Mouse (Mus musculus): Measurements from ENCODE around the gene Adcy2. TPM values are rescaled to one million over a fixed set of nuclear protein-coding genes. Genes with fewer than 3 reads are reported as not detected.

The Adcy2 gene
- total RNA-seq, 2 experiments from 2014 or later: 1.0 to 1.3 TPM

- no peak for DNase-seq
These were observed 391.5 kb downstream of the Adcy2 start for GRCm38 (mm10) chr13:68607652-68608405.

- DNase-seq: peak; percentile 13
These were observed 393.6 kb downstream of the Adcy2 start for GRCm38 (mm10) chr13:68605689-68606126.

- DNase-seq: no peak
These were observed 396.3 kb downstream of the Adcy2 start for GRCm38 (mm10) chr13:68603085-68603484.

GRCm38 (mm10) chr13:68601184-68601583, 398.2 kb downstream of the Adcy2 start:
- peak; percentile 31 for DNase-seq

- DNase-seq: no peak
These were observed 400.4 kb downstream of the Adcy2 start for GRCm38 (mm10) chr13:68598953-68599352.

GRCm38 (mm10) chr13:68597667-68598066, 401.7 kb downstream of the Adcy2 start:
- DNase-seq: no peak

GRCm38 (mm10) chr13:68597199-68597598, 402.1 kb downstream of the Adcy2 start, which contains the start of gene 1700001L19Rik:
Gene 1700001L19Rik (plus strand): TSS chr13:68597421.
- no peak for DNase-seq

- DNase-seq: no peak
These were observed 405.5 kb downstream of the Adcy2 start for GRCm38 (mm10) chr13:68593797-68594196.

- no peak for DNase-seq
These were observed 411.0 kb downstream of the Adcy2 start for GRCm38 (mm10) chr13:68588352-68588751.

GRCm38 (mm10) chr13:68585441-68585840, 413.9 kb downstream of the Adcy2 start:
- DNase-seq: no peak

- no peak for DNase-seq
These were observed 415.4 kb downstream of the Adcy2 start for GRCm38 (mm10) chr13:68583961-68584360.

GRCm38 (mm10) chr13:68582517-68582780, 416.9 kb downstream of the Adcy2 start:
- DNase-seq: no peak

- peak; percentile 99 for DNase-seq
These were observed 417.4 kb downstream of the Adcy2 start, which contains the start of the genes Mtrr and Fastkd3 for GRCm38 (mm10) chr13:68581747-68582516. Gene Mtrr (minus strand): TSS chr13:68582149. Gene Fastkd3 (plus strand): TSS chr13:68582234.

- no peak for DNase-seq
These were observed 418.1 kb downstream of the Adcy2 start for GRCm38 (mm10) chr13:68581086-68581740.

- peak; percentile 26 for DNase-seq
These were observed 421.4 kb downstream of the Adcy2 start for GRCm38 (mm10) chr13:68577945-68578344.

GRCm38 (mm10) chr13:68574398-68574797, 424.9 kb downstream of the Adcy2 start:
- DNase-seq: no peak

GRCm38 (mm10) chr13:68572966-68573913, 426.1 kb downstream of the Adcy2 start:
- peak; percentile 25 for DNase-seq

- peak; percentile 64 for DNase-seq
These were observed 427.1 kb downstream of the Adcy2 start for GRCm38 (mm10) chr13:68572247-68572646.
